Mouse (Mus musculus) lung, adult 2 months (tissue): ENCODE measurements around the gene Camk1d. TPM values are rescaled to one million over a fixed set of nuclear protein-coding genes. Genes with fewer than 3 reads are reported as not detected.

Experiments used
- DNase-seq: peaks from one replicate; pipeline ENCODE4 v3.0.0; 2022
- H3K4me1 ChIP-seq: fragments of 200-500 bp; 2 replicates; pipeline ENCODE4 v1.6.1; 2011; ENCODE audit warnings: low read length; ENCODE audit not compliant: control insufficient read depth, insufficient read depth
- H3K4me3 ChIP-seq: fragments of 200-500 bp; replicated peaks from 2 replicates; pipeline ENCODE3; 2011; ENCODE audit warnings: low read depth, mild to moderate bottlenecking, control low read depth, low read length; ENCODE audit errors: extremely low read depth
- CTCF ChIP-seq: fragments of 200-500 bp; IDR thresholded peaks from 2 replicates; pipeline ENCODE4 v1.5.1; 2011; ENCODE audit warnings: mild to moderate bottlenecking, low read length, control low read depth; ENCODE audit not compliant: insufficient read depth
- POLR2A ChIP-seq: fragments of 200-500 bp; IDR thresholded peaks from 2 replicates; pipeline ENCODE4 v1.6.1; 2011; ENCODE audit warnings: low read depth, mild to moderate bottlenecking, control low read depth, low read length, borderline replicate concordance; ENCODE audit errors: extremely low read depth
- WGBS: fragments of 180-500 bp; shearing (Covaris S2); methylation state at CpG from one replicate; pipeline ENCODE4 v1.1.7; 2018; 5-methylcytosine and 5-hydroxymethylcytosine counted together
- polyA plus RNA-seq: library from polyadenylated mRNA; depleted of rRNA; stranded (reverse); fragments of >200 nt; gene quantifications from 2 replicates; pipeline ENCODE4 v1.2.3, GENCODE M21; 2012

The Camk1d gene
- polyA plus RNA-seq, 1 experiment = 3.8 TPM

DNA sequence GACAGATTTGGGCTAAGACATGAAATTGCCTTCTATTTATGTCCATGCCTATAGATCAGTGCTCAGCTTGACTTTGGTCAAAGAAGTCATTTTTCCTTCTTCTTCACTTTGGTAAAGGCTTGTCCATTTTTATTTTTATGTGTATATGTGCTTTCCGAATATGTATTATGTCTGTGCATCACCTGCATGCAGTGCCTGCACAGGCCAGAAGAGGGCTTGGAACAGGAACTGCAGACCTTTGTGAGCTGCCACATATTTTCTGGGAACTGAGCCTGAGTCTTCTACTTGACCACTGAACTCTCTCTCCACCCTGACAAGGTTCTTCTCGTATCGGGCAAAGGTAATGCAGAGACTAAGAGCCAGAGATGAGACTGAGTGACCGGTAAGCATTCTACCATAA is 236.1 kb downstream of the Camk1d start:
- peak; percentile 28; the same call in 1 of the 2 replicates for TF ChIP-seq CTCF
- no peak for TF ChIP-seq POLR2A
- Histone ChIP-seq H3K4me3 (no peak overlapping the region), H3K4me1 (no peaks in the 10 kb centered on the region)
- no peak for DNase-seq
- WGBS = 98% methylated on average over 4 of the region's 4 CpGs

- Histone ChIP-seq H3K4me1 (no peaks in the 10 kb centered on the region), H3K4me3 (no peak overlapping the region)
- TF ChIP-seq CTCF (no peak), POLR2A (no peak)
- DNase-seq = no peak
- 69% methylated on average over 1 of the region's 1 CpGs for WGBS
These were observed 236.8 kb downstream of the Camk1d start for GRCm38 (mm10) chr2:5477525-5477924.

DNA sequence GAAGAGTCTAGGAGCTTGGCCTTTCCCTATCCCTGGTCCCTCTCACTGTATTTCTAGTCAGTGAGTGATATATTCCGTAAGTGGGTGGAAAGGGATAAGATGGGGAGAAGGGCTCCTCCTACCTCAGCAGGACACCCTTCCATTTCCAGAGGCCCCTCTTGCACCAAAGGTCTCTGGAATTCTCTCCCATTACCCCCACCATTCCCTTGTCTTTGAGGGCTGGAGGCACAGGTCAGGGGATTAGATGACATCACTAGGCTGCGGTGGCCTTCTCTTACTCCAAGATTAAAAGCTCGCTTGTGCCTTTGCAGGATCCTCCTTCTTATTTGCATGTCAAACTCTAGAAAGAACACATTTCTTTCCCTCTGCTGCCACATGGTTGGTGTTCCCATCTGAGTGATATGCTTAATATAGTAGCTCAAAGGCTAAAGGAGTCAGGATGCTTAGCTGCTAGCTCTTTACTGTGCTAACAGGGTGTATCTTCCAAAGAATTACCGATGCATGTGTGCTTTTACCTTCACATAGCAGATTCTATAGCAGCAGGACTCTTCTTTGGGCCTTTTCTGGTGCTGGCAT is 244.9 kb downstream of the Camk1d start:
- no peaks in the 10 kb centered on the region for H3K4me1 ChIP-seq
- H3K4me3 ChIP-seq = no peak overlapping the region
- TF ChIP-seq CTCF = no peak
- no peak for TF ChIP-seq POLR2A
- WGBS = 89% methylated on average over 4 of the region's 4 CpGs
- DNase-seq = no peak

DNA sequence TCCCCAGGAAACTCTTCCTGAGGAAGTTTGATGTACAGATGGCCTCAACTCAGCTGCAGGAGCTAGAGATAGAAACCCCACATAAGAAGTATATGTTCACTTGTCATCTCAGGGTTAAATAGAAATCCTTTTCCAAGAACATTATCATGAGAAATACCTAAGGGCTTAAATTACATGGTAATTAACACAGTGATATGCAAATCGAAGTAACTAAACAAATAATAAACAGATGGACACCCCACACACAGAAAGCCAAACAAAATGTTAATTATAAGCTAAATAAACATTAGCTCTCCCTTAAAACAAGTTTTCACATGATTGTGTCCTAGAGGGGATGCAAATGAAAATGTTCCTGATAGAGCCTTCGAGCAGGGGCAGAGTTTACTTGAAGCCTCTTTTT is 246.8 kb downstream of the Camk1d start:
- TF ChIP-seq POLR2A (no peak), CTCF (no peak)
- Histone ChIP-seq H3K4me3 (no peak overlapping the region), H3K4me1 (no peaks in the 10 kb centered on the region)
- 69% methylated on average over 2 of the region's 2 CpGs for WGBS
- DNase-seq = no peak

DNA sequence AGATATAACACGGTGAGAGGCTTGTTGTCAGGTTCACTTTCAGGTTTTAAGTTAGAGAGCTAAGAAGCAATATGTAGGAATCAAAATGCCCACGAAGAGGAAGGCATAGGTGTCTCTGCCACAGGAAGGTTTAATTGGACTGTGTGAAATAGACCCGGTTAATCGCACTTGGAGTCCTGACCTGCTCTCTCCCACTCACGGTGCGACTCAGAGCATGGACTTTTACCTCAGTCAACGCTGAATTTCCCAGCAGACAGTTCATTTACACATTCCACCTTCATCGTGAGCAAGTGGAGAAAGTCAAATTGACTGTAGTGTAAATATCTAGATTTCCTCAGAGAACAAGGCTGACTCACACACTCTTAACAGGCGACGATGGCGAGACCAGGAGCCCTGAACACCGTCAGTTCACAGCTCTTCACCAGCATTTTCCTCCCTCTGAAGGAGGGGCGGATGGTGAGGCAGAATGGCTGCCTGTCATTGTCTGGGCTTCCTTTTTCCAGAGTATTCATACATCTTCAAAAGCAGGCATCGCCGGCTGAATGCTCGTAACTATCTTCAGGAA is 255.6 kb downstream of the Camk1d start:
- WGBS = 52% methylated on average over 16 of the region's 16 CpGs
- TF ChIP-seq POLR2A = no peak
- TF ChIP-seq CTCF = no peak
- DNase-seq = no peak
- no peaks in the 10 kb centered on the region for H3K4me1 ChIP-seq
- no peak overlapping the region for H3K4me3 ChIP-seq

DNA sequence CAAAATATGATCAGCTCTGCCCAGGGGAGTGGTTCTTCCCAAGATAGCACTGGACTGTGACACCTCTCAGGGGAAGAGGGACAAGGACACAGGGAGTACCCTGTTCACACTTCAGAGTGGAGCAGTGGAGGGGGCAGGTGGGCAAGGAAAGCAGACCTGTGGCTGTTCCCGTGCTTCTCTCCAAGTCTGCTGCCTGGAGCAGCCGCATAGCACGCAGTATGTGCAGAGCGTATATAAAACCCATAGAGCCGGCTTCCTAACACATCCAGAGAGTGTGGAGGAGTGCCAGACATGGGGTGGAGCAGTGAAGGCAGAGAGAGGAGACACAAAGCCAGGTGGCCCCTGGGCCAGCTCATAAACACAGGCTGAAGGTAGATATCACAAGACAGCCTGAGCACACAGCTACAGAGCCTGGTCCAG is 256.2 kb downstream of the Camk1d start:
- WGBS = 77% methylated on average over 5 of the region's 5 CpGs
- TF ChIP-seq POLR2A (no peak), CTCF (no peak)
- Histone ChIP-seq H3K4me3 (no peak overlapping the region), H3K4me1 (no peaks in the 10 kb centered on the region)
- no peak for DNase-seq

DNA sequence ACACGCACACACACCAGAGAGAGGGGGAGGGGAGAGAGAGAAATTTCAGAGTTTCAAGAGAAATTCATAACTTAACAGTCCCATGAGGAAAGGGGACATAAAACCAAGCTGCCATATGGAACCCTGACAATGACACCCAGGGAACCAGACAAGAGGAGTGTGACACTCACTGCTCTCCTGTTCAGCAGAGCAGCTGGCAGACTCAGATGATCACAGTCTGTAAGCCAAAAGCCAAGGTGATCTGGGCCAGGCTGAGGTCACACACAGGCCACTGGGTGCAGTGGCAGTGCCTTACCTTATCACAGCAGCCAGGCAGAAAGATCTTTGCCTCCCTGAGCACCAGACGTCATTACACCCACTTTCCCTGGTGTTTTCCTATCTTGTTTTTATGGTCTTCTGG is 258.2 kb downstream of the Camk1d start:
- TF ChIP-seq POLR2A (no peak), CTCF (no peak)
- no peak for DNase-seq
- no peak overlapping the region for H3K4me3 ChIP-seq
- 51% methylated on average over 2 of the region's 2 CpGs for WGBS
- no peaks in the 10 kb centered on the region for H3K4me1 ChIP-seq

GRCm38 (mm10) chr2:5454830-5455229 is 259.5 kb downstream of the Camk1d start:
- H3K4me1 ChIP-seq = no peaks in the 10 kb centered on the region
- 53% methylated on average over 9 of the region's 9 CpGs for WGBS
- TF ChIP-seq CTCF = no peak
- no peak for TF ChIP-seq POLR2A
- no peak overlapping the region for H3K4me3 ChIP-seq
- DNase-seq = no peak

DNA sequence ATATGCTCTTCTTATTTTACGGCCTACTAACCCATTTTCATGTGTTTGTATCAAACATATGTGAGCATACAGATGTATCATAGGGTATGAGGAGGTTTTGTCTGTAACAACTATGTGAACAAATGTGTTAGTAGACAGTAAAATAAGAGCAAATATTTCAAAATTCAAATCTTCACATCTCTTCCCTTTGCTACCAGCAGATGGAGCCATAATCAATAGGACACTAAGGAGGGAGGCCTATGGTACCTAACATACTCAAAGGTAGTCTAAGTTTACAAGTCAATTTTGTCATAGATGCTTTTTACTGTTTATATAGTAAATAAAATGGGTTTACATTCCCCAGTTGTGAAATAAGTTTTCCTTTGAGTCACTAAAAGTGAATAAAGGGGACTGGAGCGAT is 262.7 kb downstream of the Camk1d start:
- Histone ChIP-seq H3K4me3 (no peak overlapping the region), H3K4me1 (no peaks in the 10 kb centered on the region)
- WGBS = 91% methylated on average over 2 of the region's 2 CpGs
- TF ChIP-seq POLR2A (no peak), CTCF (peak; percentile 22; the same call in 1 of the 2 replicates)
- DNase-seq = no peak

DNA sequence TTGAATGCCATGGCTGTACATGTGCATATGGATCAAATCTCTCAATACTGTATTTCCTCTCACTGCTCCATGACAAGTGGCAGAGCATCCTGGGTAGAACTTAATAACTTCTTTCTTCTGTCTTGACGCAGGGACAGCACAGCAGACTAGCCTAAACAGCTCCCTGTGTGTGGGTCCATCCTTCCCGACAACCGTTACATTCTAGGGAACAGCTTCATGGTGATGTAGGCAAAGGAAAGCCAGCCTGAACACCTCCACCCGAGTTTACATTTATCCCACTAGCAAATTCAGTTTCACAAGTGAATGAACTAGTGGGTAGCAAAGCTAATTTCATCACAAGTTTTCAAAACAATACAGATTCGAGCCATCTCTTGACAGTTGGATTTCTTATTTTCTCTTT is 269.0 kb downstream of the Camk1d start:
- no peak for DNase-seq
- TF ChIP-seq CTCF (no peak), POLR2A (no peak)

More for the DNA sequence above, 269.0 kb downstream of the Camk1d start:
- WGBS = 82% methylated on average over 5 of the region's 5 CpGs
- Histone ChIP-seq H3K4me3 (no peak overlapping the region), H3K4me1 (no peaks in the 10 kb centered on the region)
